19 mouse cellular contexts compared by ENCODE assay signal in the genomic region with DNA sequence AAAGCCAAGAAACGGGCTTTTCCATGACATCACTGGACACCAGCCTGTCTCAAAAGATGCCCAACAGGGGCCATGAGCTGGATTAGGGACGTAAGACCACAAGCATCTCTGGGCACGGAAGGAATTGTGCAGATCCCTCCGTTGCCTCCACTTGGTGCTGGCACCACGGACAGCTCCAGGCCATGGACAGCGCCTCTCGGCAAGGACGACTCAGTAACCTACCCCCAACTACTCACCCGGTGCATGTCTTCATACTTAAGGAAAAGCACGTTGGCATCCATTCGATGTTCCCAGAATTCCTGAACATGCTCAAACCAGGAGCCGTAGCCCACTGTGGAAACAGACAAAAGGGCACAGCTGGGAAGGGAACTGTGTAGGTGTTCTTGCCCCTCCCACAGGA. TPM values are rescaled to one million over a fixed set of nuclear protein-coding genes. Genes with fewer than 3 reads are reported as not detected.
DNase-seq lines count a peak whose midpoint lies in the region; ATAC-seq and TF ChIP-seq lines count a peak whose summit lies in the region.
"Had no signal": no experiment of that assay in that cellular context is flagged by ENCODE, and none has a peak within 500 bp of the region (broad histone marks: within the 10 kb centered on the region; RNA-seq: fewer than 3 reads in every experiment).

No protein-coding gene starts in this region.

- no peak overlapping the region for H3K4me3 ChIP-seq in kidney, postnatal 0 days (replicated peaks; ENCODE audit: low read depth, low read length)
- H3K4me3 ChIP-seq in kidney, adult 2 months (ENCODE audit: insufficient read depth, low read depth, low read length) = no peak overlapping the region
- H3K4me3 ChIP-seq in E14TG2a.4 (replicated peaks; ENCODE audit: low read length) = 0 out of 2 replicates have a peak overlapping the region, but pooled peaks have one; percentile 20
- H3K4me3 ChIP-seq in embryonic facial prominence, embryonic 14.5 days (ENCODE audit: low read depth, low read length) = no peak overlapping the region
- H3K4me3 ChIP-seq: heart, embryonic 12.5 days had no signal

- 25% methylated on average over 12 of the region's 12 CpGs for WGBS in kidney, postnatal 0 days
- WGBS in kidney, adult 2 months = 22% methylated on average over 12 of the region's 12 CpGs
- WGBS in embryonic facial prominence, embryonic 14.5 days = 23% methylated on average over 12 of the region's 12 CpGs

- TF ChIP-seq CTCF in kidney, postnatal 0 days (IDR thresholded peaks at IDR 0.05; ENCODE audit: low read depth) = no peak
- no peak for TF ChIP-seq CTCF in kidney, adult 2 months (conservative IDR thresholded peaks at IDR 0.05; ENCODE audit: insufficient read depth, insufficient read length, low read depth, low read length)
- TF ChIP-seq CTCF in E14TG2a.4 (conservative IDR thresholded peaks at IDR 0.05; ENCODE audit: low read length) = no peak

- H3K9ac ChIP-seq in kidney, postnatal 0 days (ENCODE audit: low read depth, low read length) = no peak overlapping the region
- no peak overlapping the region for H3K9ac ChIP-seq in embryonic facial prominence, embryonic 14.5 days (ENCODE audit: low read depth, low read length)
- H3K9ac ChIP-seq: heart, embryonic 12.5 days; hindbrain, embryonic 14.5 days had no signal

- no peaks in the 10 kb centered on the region for H3K27me3 ChIP-seq in kidney, postnatal 0 days (ENCODE audit: insufficient read depth, low read length)
- no peaks in the 10 kb centered on the region for H3K27me3 ChIP-seq in kidney, adult 2 months (replicated peaks; ENCODE audit: control insufficient read depth, insufficient read depth, low read length)
- H3K27me3 ChIP-seq in E14TG2a.4 (ENCODE audit: insufficient read depth, low read length) = no peaks in the 10 kb centered on the region
- H3K27me3 ChIP-seq in embryonic facial prominence, embryonic 14.5 days (replicated peaks; ENCODE audit: control insufficient read depth, insufficient read depth, low read length) = no peaks in the 10 kb centered on the region

- no peaks in the 10 kb centered on the region for H3K9me3 ChIP-seq in kidney, postnatal 0 days (replicated peaks; ENCODE audit: low read length)
- no peaks in the 10 kb centered on the region for H3K9me3 ChIP-seq in E14TG2a.4 (ENCODE audit: low read length)
- no peaks in the 10 kb centered on the region for H3K9me3 ChIP-seq in embryonic facial prominence, embryonic 14.5 days (ENCODE audit: control insufficient read depth, low read length)
- H3K9me3 ChIP-seq: heart, embryonic 12.5 days had no signal

- no peak for TF ChIP-seq POLR2A in kidney, adult 2 months (IDR thresholded peaks at IDR 0.05; ENCODE audit: low read depth, low read length)

- DNase-seq in kidney, postnatal 0 days (ENCODE audit: low spot score) = peak; percentile 57
- no peak for DNase-seq in kidney, adult 2 months
- DNase-seq in 416B (ENCODE audit: low read depth) = peak; percentile 9
- peak; percentile 49 for DNase-seq in embryonic facial prominence, embryonic 14.5 days (ENCODE audit: low spot score)
- DNase-seq in right cerebral cortex, postnatal 10 days (ENCODE audit: low spot score in 2 of 2) = no peak
- DNase-seq: cerebellum, postnatal 14 days; gastrocnemius, postnatal 36 days had no signal

- no peaks in the 10 kb centered on the region for H3K4me1 ChIP-seq in kidney, postnatal 0 days (replicated peaks; ENCODE audit: insufficient read depth, low read length)
- H3K4me1 ChIP-seq in kidney, adult 2 months (ENCODE audit: control insufficient read depth, insufficient read depth, low read length) = no peaks in the 10 kb centered on the region
- peaks cover 46% of the 10 kb centered on the region for H3K4me1 ChIP-seq in E14TG2a.4 (replicated peaks; ENCODE audit: low read depth, low read length)
- H3K4me1 ChIP-seq in embryonic facial prominence, embryonic 14.5 days (ENCODE audit: control insufficient read depth, insufficient read depth, low read length) = no peaks in the 10 kb centered on the region
- H3K4me1 ChIP-seq: heart, embryonic 12.5 days had no signal

- H3K4me2 ChIP-seq in kidney, postnatal 0 days (ENCODE audit: low read length) = no peak overlapping the region
- no peak overlapping the region for H3K4me2 ChIP-seq in embryonic facial prominence, embryonic 14.5 days (ENCODE audit: low read depth, low read length)
- H3K4me2 ChIP-seq: heart, embryonic 12.5 days; hindbrain, embryonic 14.5 days had no signal

- H3K27ac ChIP-seq in kidney, postnatal 0 days = no peak overlapping the region
- no peak overlapping the region for H3K27ac ChIP-seq in kidney, adult 2 months (ENCODE audit: insufficient read depth, low read depth, low read length)
- H3K27ac ChIP-seq in embryonic facial prominence, embryonic 14.5 days (replicated peaks; ENCODE audit: low read depth, low read length) = no peak overlapping the region
- H3K27ac ChIP-seq: hindbrain, embryonic 14.5 days had no signal

- H3K36me3 ChIP-seq in kidney, postnatal 0 days (ENCODE audit: insufficient read depth, low read length) = no peaks in the 10 kb centered on the region
- H3K36me3 ChIP-seq in kidney, adult 2 months (ENCODE audit: control insufficient read depth, insufficient read depth, low read length) = no peaks in the 10 kb centered on the region
- H3K36me3 ChIP-seq in E14TG2a.4 (ENCODE audit: insufficient read depth, low read length) = peaks cover 48% of the 10 kb centered on the region
- H3K36me3 ChIP-seq in embryonic facial prominence, embryonic 14.5 days (ENCODE audit: control insufficient read depth, insufficient read depth, low read length) = no peaks in the 10 kb centered on the region
- H3K36me3 ChIP-seq: heart, embryonic 12.5 days had no signal

- no peak for ATAC-seq in kidney, postnatal 0 days (replicated peaks; ENCODE audit: low FRiP score, low read depth)
- ATAC-seq in embryonic facial prominence, embryonic 14.5 days (ENCODE audit: low read depth) = no peak
- ATAC-seq in monocyte, adult 5-6 weeks (replicated peaks; ENCODE audit: insufficient number of reproducible peaks, low FRiP score, low TSS enrichment, poor library complexity, severe bottlenecking) = no peak
- ATAC-seq in erythroid progenitor cell, adult 5-6 weeks (replicated peaks; ENCODE audit: low FRiP score, poor library complexity, severe bottlenecking) = no peak

RNA-seq across cellular contexts. Expression of gene Sult4a1, which starts 19.2 kb away (rescaled TPM):
- polyA plus RNA-seq in kidney, postnatal 0 days (2015; fragmentation: Nextera tagmentation; extraction: Ambion mirVana) = 0.34 and 0.52 TPM in 2 replicates
- 0.69 and 1.5 TPM in 2 replicates for polyA plus RNA-seq in kidney, adult 2 months (2012; rRNA removed)
- 8.8 and 9.2 TPM in 2 replicates for polyA plus RNA-seq in embryonic facial prominence, embryonic 14.5 days (2014; fragmentation: Nextera tagmentation; extraction: Ambion mirVana)
- 0.32 to 2.5 TPM (median 0.49 TPM) in 3 replicates for total RNA-seq in monocyte, adult 5-6 weeks (2017)
- total RNA-seq in erythroid progenitor cell, adult 5-6 weeks (2015; ENCODE audit: low replicate concordance) = not detected in 2 replicates
- total RNA-seq in erythroid progenitor cell, adult 5-6 weeks (2017; ENCODE audit: low replicate concordance) = not detected in 2 replicates
- total RNA-seq: gastrocnemius, postnatal 36 days had no signal

RNA-seq across cellular contexts. Expression of gene Efcab6, which starts 21.2 kb away (rescaled TPM):
- polyA plus RNA-seq in kidney, postnatal 0 days (2015; fragmentation: Nextera tagmentation; extraction: Ambion mirVana) = 0.57 and 0.63 TPM in 2 replicates
- 0.10 and 0.34 TPM in 2 replicates for polyA plus RNA-seq in kidney, adult 2 months (2012; rRNA removed)
- 0.42 and 1.3 TPM in 2 replicates for polyA plus RNA-seq in embryonic facial prominence, embryonic 14.5 days (2014; fragmentation: Nextera tagmentation; extraction: Ambion mirVana)
- total RNA-seq in monocyte, adult 5-6 weeks (2017) = 0.19 to 0.48 TPM (median 0.43 TPM) in 3 replicates
- total RNA-seq in erythroid progenitor cell, adult 5-6 weeks (2015; ENCODE audit: low replicate concordance) = not detected in 2 replicates
- total RNA-seq in erythroid progenitor cell, adult 5-6 weeks (2017; ENCODE audit: low replicate concordance) = not detected in 2 replicates
- polyA plus RNA-seq: heart, embryonic 12.5 days; kidney, embryonic 14.5 days; liver, embryonic 16.5 days had no signal

RNA-seq across cellular contexts. Expression of gene Pnpla5, which starts 36.6 kb away (rescaled TPM):
- not detected in 2 replicates for polyA plus RNA-seq in kidney, postnatal 0 days (2015; fragmentation: Nextera tagmentation; extraction: Ambion mirVana)
- 0.05 and 0.11 TPM in 2 replicates for polyA plus RNA-seq in kidney, adult 2 months (2012; rRNA removed)
- polyA plus RNA-seq in embryonic facial prominence, embryonic 14.5 days (2014; fragmentation: Nextera tagmentation; extraction: Ambion mirVana) = not detected in 2 replicates
- total RNA-seq in monocyte, adult 5-6 weeks (2017) = not detected in 3 replicates
- not detected in 2 replicates for total RNA-seq in erythroid progenitor cell, adult 5-6 weeks (2015; ENCODE audit: low replicate concordance)
- not detected in 2 replicates for total RNA-seq in erythroid progenitor cell, adult 5-6 weeks (2017; ENCODE audit: low replicate concordance)
- total RNA-seq: adrenal gland, postnatal 4 days; gastrocnemius, postnatal 36 days; layer of hippocampus, postnatal 14 days; left cerebral cortex, postnatal 36 days had no signal
- polyA plus RNA-seq: frontal cortex, adult 2 months; heart, embryonic 12.5 days; hindbrain, embryonic 14.5 days; kidney, embryonic 14.5 days; stomach, embryonic 14.5 days had no signal

Comparison
In these comparisons a context has a peak if more than half of its experiments do, and no peak if none do; other contexts are left out.
1. DNase-seq: peak in kidney, postnatal 0 days (single experiment), 416B (single experiment) and embryonic facial prominence, embryonic 14.5 days (single experiment); none in kidney, adult 2 months (single experiment) and right cerebral cortex, postnatal 10 days (0 of 2).